Mouse (Mus musculus) lung, postnatal 0 days (tissue): Measurements from ENCODE around the gene Gpatch8. TPM values are rescaled to one million over a fixed set of nuclear protein-coding genes. Genes with fewer than 3 reads are reported as not detected.
"Not testable (repeated sequence)": the region's sequence is repeated elsewhere in the genome, so short reads cannot be mapped to it uniquely, and the experiment has no call there.

ENCODE experiments used
- ATAC-seq: fragments of 200-750 bp; cut with Nextera tagmentation; 2 replicates; pipeline ENCODE4 v1.8.0; 2017; ENCODE audit warnings: moderate library complexity
- DNase-seq: peaks from one replicate; pipeline ENCODE4 v3.0.0-alpha.2; 2016; ENCODE audit warnings: low spot score
- H3K27ac ChIP-seq: fragments of 300-500 bp; sonication (generic); 2 replicates; pipeline ENCODE4 v1.5.1; 2014; ENCODE audit warnings: antibody characterized with exemption, mild to moderate bottlenecking, low read length, mixed read lengths
- H3K27me3 ChIP-seq: fragments of 300-500 bp; sonication (generic); replicated peaks from 2 replicates; pipeline ENCODE4 v1.6.1; 2014; ENCODE audit warnings: low read length, mixed read lengths; ENCODE audit not compliant: insufficient read depth
- H3K36me3 ChIP-seq: fragments of 300-500 bp; sonication (generic); 2 replicates; pipeline ENCODE4 v1.6.1; 2014; ENCODE audit warnings: low read length, mixed read lengths; ENCODE audit not compliant: insufficient read depth
- H3K4me1 ChIP-seq: fragments of 300-500 bp; sonication (generic); 2 replicates; pipeline ENCODE4 v1.6.1; 2014; ENCODE audit warnings: antibody characterized with exemption, low read depth, low read length, mixed read lengths; ENCODE audit not compliant: insufficient read depth
- H3K4me2 ChIP-seq: fragments of 300-500 bp; sonication (generic); replicated peaks from 2 replicates; pipeline ENCODE4 v1.6.1; 2014; ENCODE audit warnings: low read depth, mild to moderate bottlenecking, low read length, moderate library complexity, mixed read lengths
- H3K4me3 ChIP-seq: fragments of 300-500 bp; sonication (generic); 2 replicates; pipeline ENCODE4 v1.5.1; 2014; ENCODE audit warnings: low read depth, low read length
- H3K9ac ChIP-seq: fragments of 300-500 bp; sonication (generic); replicated peaks from 2 replicates; pipeline ENCODE4 v1.6.1; 2014; ENCODE audit warnings: low read depth, mild to moderate bottlenecking
- H3K9me3 ChIP-seq: fragments of 300-500 bp; sonication (generic); 2 replicates; pipeline ENCODE4 v1.6.1; 2016; ENCODE audit warnings: low read length, mixed read lengths
- CTCF ChIP-seq: IDR thresholded peaks from 2 replicates; pipeline ENCODE4 v1.5.1; 2016; ENCODE audit warnings: antibody characterized with exemption, mild to moderate bottlenecking
- EP300 ChIP-seq: IDR thresholded peaks from 2 replicates; pipeline ENCODE4 v1.6.1; 2016; ENCODE audit warnings: antibody characterized with exemption, mild to moderate bottlenecking, control low read depth
- WGBS: fragments of 180-500 bp; shearing (Covaris S2); extraction: QIAGEN DNeasy Blood & Tissue Kit; methylation state at CpG from one replicate; pipeline ENCODE4 v1.1.7; 2014; 5-methylcytosine and 5-hydroxymethylcytosine counted together
- polyA plus RNA-seq: library from polyadenylated mRNA; unstranded; fragments of >200 nt; fragmentation: Nextera tagmentation; extraction: Ambion mirVana; gene quantifications from 2 replicates; pipeline ENCODE4 v1.2.1, GENCODE M21; 2015

Gpatch8 gene
- polyA plus RNA-seq, 1 experiment from 2014 or later: 25.3 TPM

- TF ChIP-seq EP300: no peak
- TF ChIP-seq CTCF: no peak
- Histone ChIP-seq H3K27me3 (no peaks in the 10 kb centered on the region), H3K27ac (no peak overlapping the region), H3K4me2 (no peak overlapping the region), H3K4me3 (no peak overlapping the region), H3K36me3 (no peaks in the 10 kb centered on the region), H3K9me3 (no peaks in the 10 kb centered on the region), H3K4me1 (no peaks in the 10 kb centered on the region), H3K9ac (no peak overlapping the region)
- ATAC-seq: no peak
- 68% methylated on average over 1 of the region's 1 CpGs for WGBS
- no peak for DNase-seq
Measured at GRCm38 (mm10) chr11:102566290-102566689, 10.1 kb upstream of the Gpatch8 start.

DNA sequence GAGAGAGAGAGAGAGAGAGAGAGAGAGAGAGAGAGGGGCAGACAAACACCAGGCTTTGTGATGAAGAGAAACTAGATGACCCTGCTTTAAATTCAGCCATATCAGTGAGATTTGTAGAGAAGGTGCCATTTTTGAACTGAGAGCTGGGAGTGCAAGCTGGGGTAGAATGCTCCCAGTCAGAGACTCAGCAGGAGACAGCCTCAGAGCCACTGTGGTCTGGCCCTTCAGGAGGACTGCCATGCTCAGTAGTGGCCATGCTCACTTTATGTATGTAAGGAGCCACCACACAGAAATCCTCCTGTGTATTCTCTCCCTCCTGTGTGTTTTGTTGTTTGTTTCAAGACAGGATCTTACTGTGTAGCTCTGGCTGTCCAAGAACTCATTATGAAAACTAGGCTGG, 9.5 kb upstream of the Gpatch8 start:
- ATAC-seq (no peak), DNase-seq (no peak)
- Histone ChIP-seq H3K9ac (no peak overlapping the region), H3K4me3 (no peak overlapping the region), H3K27me3 (no peaks in the 10 kb centered on the region), H3K27ac (peak overlapping the region; percentile 32; the same call in 1 of the 2 replicates), H3K9me3 (no peaks in the 10 kb centered on the region), H3K4me2 (no peak overlapping the region; the same call in 1 of the 2 replicates), H3K4me1 (no peaks in the 10 kb centered on the region), H3K36me3 (no peaks in the 10 kb centered on the region)
- TF ChIP-seq CTCF: no peak

GRCm38 (mm10) chr11:102564952-102565671, 8.9 kb upstream of the Gpatch8 start:
- not testable (repeated sequence) for H3K9me3 ChIP-seq, H3K4me3 ChIP-seq, H3K9ac ChIP-seq, H3K4me2 ChIP-seq, H3K4me1 ChIP-seq, H3K27me3 ChIP-seq, H3K36me3 ChIP-seq, DNase-seq
- 45% methylated on average over 14 of the region's 14 CpGs for WGBS
- H3K27ac ChIP-seq: peak overlapping the region; percentile 32; the same call in 1 of the 2 replicates
- ATAC-seq: peak; percentile 57

- H3K9ac ChIP-seq: no peak overlapping the region
- H3K4me3 ChIP-seq: no peak overlapping the region
- H3K27me3 ChIP-seq: no peaks in the 10 kb centered on the region
- no peaks in the 10 kb centered on the region for H3K36me3 ChIP-seq
- whole genome bisulfite sequencing: 88% methylated on average over 3 of the region's 5 CpGs
- TF ChIP-seq EP300: no peak
- no peak for TF ChIP-seq CTCF
- no peak for DNase-seq
- peaks cover 11% of the 10 kb centered on the region; the same call in 1 of the 2 replicates for H3K4me1 ChIP-seq
- H3K9me3 ChIP-seq: no peaks in the 10 kb centered on the region
- no peak overlapping the region for H3K27ac ChIP-seq
- no peak overlapping the region for H3K4me2 ChIP-seq
- ATAC-seq: no peak
Measured at GRCm38 (mm10) chr11:102558704-102559103, 2.5 kb upstream of the Gpatch8 start.

GRCm38 (mm10) chr11:102557386-102557785, 1.2 kb upstream of the Gpatch8 start:
- Histone ChIP-seq H3K9ac (no peak overlapping the region), H3K27me3 (no peaks in the 10 kb centered on the region), H3K4me2 (no peak overlapping the region), H3K4me3 (no peak overlapping the region), H3K27ac (no peak overlapping the region), H3K4me1 (peaks cover 11% of the 10 kb centered on the region; the same call in 1 of the 2 replicates), H3K36me3 (no peaks in the 10 kb centered on the region), H3K9me3 (no peaks in the 10 kb centered on the region)
- 76% methylated on average over 1 of the region's 1 CpGs for WGBS
- no peak for DNase-seq
- ATAC-seq: no peak
- TF ChIP-seq CTCF (no peak), EP300 (no peak)

GRCm38 (mm10) chr11:102556716-102557074, 503 bp upstream of the Gpatch8 start:
- H3K27ac ChIP-seq: peak overlapping the region; percentile 87
- 6% methylated on average over 3 of the region's 3 CpGs for WGBS
- DNase-seq (no peak), ATAC-seq (no peak)
- H3K36me3 ChIP-seq: no peaks in the 10 kb centered on the region
- H3K9ac ChIP-seq: no peak overlapping the region
- peaks cover 11% of the 10 kb centered on the region; the same call in 1 of the 2 replicates for H3K4me1 ChIP-seq
- no peaks in the 10 kb centered on the region for H3K27me3 ChIP-seq
- H3K4me3 ChIP-seq: peak overlapping the region; percentile 85
- peak overlapping the region; percentile 45 for H3K4me2 ChIP-seq
- H3K9me3 ChIP-seq: no peaks in the 10 kb centered on the region
- TF ChIP-seq EP300: no peak
- TF ChIP-seq CTCF: no peak
